Mouse (Mus musculus) left cerebral cortex, postnatal 14 days (tissue): ENCODE results near the gene Lpxn. TPM values are rescaled to one million over a fixed set of nuclear protein-coding genes. Genes with fewer than 3 reads are reported as not detected.

ENCODE experiments used
- DNase-seq, 2 experiments: peaks; one replicate each; pipeline ENCODE4 v3.0.0; 2021 to 2022; ENCODE audit warnings: low spot score in 2 of 2, mixed read lengths in 1 of 2
- intact Hi-C: fragments of 180-260 bp; cut with DNase I; formaldehyde crosslinking; loops from one replicate; pipeline ENCODE4 v1.15.1; 2025
- total RNA-seq, 2 experiments: library from RNA; stranded (reverse); gene quantifications; 2 replicates each; pipeline ENCODE4 v1.2.3; 2021

Lpxn gene
- total RNA-seq, 2 experiments from 2014 or later = 1.2 to 2.1 TPM

GRCm38 (mm10) chr19:12800621-12801020, 4.6 kb downstream of the Lpxn start:
- intact Hi-C loops = no loop called here
- DNase-seq = no peak

DNA sequence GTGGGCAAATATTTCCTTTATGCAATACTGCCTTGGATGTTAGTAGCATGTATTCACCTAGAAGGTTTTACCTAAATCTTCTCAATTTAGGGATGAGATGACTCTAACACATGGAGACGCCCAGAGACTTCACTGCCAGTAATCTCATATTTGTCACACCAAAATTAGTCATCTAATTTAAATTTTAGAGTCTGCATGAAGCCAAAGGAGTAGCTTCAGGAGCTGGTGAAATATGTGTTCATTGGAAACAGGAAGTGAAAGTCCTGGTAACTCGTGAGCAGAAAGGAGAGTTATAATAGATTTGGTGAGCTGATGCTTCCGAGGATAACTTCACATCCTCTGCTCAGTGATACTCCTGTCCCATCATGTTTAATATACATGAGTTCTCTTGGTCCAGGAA, 5.1 kb downstream of the Lpxn start:
- intact Hi-C loops = no loop called here
- DNase-seq = no peak

GRCm38 (mm10) chr19:12802830-12803229, 6.8 kb downstream of the Lpxn start:
- peak; percentile 36 to 63 for DNase-seq
- intact Hi-C loops = no loop called here

DNA sequence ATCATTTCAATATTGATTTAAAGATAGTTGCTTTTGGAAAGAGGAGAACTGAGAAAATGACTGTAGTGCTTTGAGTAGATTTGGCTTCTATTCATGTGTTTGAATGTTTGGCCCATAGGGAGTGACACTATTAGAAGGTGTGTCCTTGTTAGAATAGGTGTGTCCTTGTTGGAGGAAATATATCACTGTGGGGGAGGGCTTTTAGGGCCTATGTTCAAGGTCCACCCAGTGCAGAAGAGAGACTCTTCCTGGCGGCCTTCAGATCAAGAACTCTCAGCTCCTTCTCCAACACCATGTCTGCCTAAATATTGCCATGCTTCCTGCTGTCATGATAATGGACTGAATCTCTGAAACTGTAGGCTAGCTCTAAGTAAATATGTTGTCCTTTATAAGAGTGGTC, 8.2 kb downstream of the Lpxn start:
- no peak for DNase-seq
- intact Hi-C loops = no loop called here

GRCm38 (mm10) chr19:12805730-12806129, 9.7 kb downstream of the Lpxn start:
- DNase-seq = no peak
- intact Hi-C loops = no loop called here

- DNase-seq = no peak
- intact Hi-C loops = no loop called here
Observed at GRCm38 (mm10) chr19:12806214-12806613, 10.2 kb downstream of the Lpxn start.

GRCm38 (mm10) chr19:12812644-12813364, 16.8 kb downstream of the Lpxn start:
- DNase-seq = no peak
- intact Hi-C loops = no loop called here

DNA sequence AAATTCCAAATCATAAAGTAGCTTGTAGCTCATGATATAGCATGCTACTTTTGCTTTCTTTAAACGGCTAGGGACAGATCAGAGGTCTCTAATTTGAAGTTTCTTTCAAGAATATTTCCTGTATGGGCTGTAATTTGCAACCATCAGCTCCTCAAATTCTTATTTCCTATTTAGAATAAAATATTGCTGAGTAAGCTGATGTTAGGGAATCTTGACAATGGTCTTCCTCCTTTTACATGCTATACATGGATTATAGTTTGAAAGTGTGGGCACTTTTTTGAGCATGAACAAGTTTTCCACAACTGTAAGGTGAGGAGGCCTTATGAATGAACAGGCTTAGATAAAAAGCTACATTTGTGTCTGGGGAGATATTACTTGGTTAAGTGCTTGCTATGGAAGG, 17.9 kb downstream of the Lpxn start:
- no peak for DNase-seq
- intact Hi-C loops = no loop called here

DNA sequence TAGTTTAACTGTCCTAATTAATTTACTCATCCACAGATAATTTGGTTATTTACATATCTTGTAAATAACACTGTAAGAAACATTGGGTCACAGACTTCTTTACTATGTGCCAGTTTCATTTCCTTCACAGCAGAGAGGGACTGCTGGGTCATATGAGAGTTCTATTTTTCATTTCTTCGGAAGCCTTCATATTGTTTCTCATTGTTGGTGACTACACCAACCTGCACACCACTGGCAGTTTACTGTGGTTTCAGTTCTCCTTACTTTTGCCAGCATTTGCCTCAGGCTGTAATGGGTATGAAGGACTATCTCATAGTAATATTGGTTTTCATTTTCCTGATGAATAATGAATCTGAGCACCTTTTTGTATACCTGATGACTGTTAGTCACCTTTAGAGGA, 22.5 kb downstream of the Lpxn start:
- intact Hi-C loops = no loop called here
- DNase-seq = no peak

- intact Hi-C loops = loop anchor here (5.0 kb wide), 1 partner anchor 303 kb away; no protein-coding TSS in a partner anchor
- peak; percentile 42 to 45 for DNase-seq
Observed at GRCm38 (mm10) chr19:12820383-12820782, 24.4 kb downstream of the Lpxn start.

GRCm38 (mm10) chr19:12824549-12824948, 28.6 kb downstream of the Lpxn start:
- intact Hi-C loops = loop anchor here (5.0 kb wide), 1 partner anchor 307 kb away; no protein-coding TSS in a partner anchor
- no peak for DNase-seq

DNA sequence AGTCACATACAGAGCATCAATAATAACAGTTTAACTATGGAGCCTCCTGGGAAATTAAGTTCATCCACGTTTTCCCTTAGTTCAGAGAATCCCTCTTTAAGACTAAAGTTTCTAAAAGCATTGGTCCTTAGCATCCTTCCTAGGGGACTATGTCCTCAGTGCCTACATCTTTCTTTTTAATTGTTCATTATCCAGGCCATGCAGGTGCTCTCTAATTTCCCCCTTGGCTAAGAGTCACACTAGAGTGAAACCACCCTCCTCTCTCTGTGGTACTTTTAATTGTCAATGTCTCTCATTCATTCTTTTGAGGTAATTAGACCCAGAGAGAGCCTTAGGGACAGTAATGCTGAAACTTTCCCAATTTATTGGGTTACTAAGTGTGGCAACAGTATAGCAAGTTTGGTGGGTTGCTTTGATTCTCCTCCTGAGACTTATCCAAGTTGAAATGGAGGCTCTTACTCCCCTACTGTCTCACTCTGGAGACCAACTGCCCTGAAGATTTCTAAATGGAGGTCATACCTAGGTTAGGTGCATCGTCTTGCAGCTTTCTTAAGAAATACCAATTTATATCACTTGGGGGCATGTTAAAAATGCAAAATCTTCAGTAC, 34.9 kb downstream of the Lpxn start:
- no peak for DNase-seq
- intact Hi-C loops = no loop called here

GRCm38 (mm10) chr19:12831559-12831958, 35.6 kb downstream of the Lpxn start:
- intact Hi-C loops = no loop called here
- no peak for DNase-seq

GRCm38 (mm10) chr19:12833625-12834024, 37.6 kb downstream of the Lpxn start:
- DNase-seq = peak in 1 of 2 experiments; percentile 60
- intact Hi-C loops = no loop called here

DNA sequence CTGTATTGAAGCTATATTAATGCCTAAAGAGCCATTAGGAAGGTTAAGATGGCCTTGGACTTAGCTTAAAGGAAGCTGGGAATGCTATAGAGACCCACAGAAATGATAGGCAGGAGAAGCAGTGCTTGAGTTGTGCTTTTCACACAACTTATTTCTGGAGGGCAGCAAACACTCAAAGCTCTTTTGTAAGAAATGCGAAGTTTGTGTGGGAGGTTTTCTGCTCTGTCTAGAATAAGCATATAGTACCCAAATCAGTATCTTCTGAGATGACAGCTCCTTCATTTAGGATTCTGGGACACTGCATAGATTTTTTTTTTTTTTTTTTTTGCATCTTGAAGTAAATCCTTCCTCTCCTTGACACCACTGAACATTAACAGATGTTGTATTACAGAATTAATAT, 42.5 kb downstream of the Lpxn start:
- intact Hi-C loops = no loop called here
- peak in 1 of 2 experiments; percentile 47 for DNase-seq

DNA sequence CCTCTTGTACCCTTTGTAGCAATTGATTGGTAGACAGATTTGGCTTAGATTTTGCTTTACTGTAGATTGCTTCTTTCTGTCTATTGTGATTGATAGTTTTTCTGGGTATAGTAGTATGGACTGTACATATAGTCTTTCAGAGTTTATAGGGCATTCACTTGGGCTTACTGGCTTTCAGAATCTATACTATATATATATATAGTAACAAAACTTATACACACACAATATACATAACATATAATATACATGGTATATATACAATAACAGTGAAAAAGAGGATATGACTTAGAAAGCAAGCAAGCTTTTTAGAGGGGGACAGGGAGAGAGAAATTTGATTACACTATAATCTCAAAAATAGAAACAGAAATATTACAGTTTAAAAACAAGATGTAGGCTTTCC, 50.4 kb downstream of the Lpxn start, which contains the start of gene Gm5244:
TSS of gene Gm5244 (plus strand) at position 301 of the 400 bp plus-strand sequence.
- intact Hi-C loops = no loop called here

GRCm38 (mm10) chr19:12856983-12857382, 61.0 kb downstream of the Lpxn start, which contains the start of gene Olfr1444:
TSS of gene Olfr1444 (plus strand) at chr19:12857283.
- intact Hi-C loops = no loop called here
- DNase-seq = no peak

More for the DNA sequence above, 50.4 kb downstream of the Lpxn start, which contains the start of gene Gm5244:
- DNase-seq = no peak
